Mouse (Mus musculus) heart, postnatal 25 days (tissue): Measurements from ENCODE around the gene Gstt1. TPM values are rescaled to one million over a fixed set of nuclear protein-coding genes. Genes with fewer than 3 reads are reported as not detected.
"Not testable (repeated sequence)": the region's sequence is repeated elsewhere in the genome, so short reads cannot be mapped to it uniquely, and the experiment has no call there.

ENCODE experiments used
- DNase-seq: peaks from one replicate; pipeline ENCODE4 v3.0.0; 2022; ENCODE audit warnings: low spot score
- intact Hi-C: fragments of 180-260 bp; cut with DNase I; formaldehyde crosslinking; loops from one replicate; pipeline ENCODE4 v1.15.1; 2025
- total RNA-seq, 2 experiments: library from RNA; stranded (reverse); gene quantifications; 2 replicates each; pipeline ENCODE4 v1.2.3; 2021

Gstt1 gene
- total RNA-seq, result 10 to 100 TPM; 12.2 to 13.4 TPM

GRCm38 (mm10) chr10:75798176-75798696 is at the start of gene Gstt1:
Gene Gstt1, minus strand, starts transcription at chr10:75798584.
- intact Hi-C loops, result loop anchor here (2.0 kb wide), 1 partner anchor 59 kb away; no protein-coding TSS in a partner anchor
- DNase-seq, result peak; percentile 73

DNA sequence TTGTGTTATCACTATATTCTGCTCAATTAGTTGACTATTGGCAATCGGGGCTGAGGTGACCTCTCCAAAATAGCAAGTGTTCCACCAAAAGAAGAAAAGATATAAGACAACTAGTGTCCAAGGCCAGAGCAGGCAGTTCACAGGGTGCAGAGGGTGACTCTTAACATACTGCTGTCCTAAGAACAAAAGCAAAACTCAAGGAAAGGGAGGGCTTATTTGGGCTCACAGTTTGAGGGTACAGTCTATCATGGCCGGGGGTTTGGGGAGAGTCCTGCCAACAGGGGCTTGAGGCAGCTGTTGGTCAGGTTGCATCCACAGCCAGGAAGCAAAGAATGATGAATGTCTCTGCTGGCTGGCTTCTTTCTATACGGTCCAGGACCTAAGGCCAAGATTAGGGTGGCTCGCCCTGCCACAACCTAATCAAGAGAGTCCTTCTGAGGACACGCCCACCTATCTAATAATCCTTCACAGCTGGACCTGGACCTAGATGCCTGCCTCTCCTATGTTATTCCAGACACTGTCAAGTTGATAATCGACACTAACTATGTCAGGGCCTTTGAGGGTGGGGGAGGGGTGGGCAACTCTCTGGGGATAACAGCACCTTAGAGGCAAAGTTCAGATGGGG is 47.0 kb upstream of the Gstt1 start:
- intact Hi-C loops, result no loop called here
- DNase-seq, result no peak

DNA sequence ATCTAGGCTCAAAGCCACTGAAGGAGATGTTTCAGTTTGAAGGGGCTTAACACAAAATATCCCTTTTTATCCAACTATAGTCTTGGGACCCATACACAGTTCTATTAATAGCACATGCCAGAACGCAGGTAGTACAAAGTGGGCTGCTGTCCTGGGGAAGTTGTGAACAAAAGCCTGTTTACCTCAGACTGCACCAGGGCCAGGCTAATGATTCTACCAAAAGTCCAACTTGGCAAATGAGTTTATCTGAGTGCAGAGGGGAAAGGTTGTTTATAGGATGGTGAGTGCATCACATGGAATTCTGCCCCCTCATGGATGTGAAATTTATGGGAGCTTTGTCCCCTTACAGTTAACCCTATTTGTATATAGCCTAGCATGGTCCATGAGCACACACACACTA is 46.4 kb upstream of the Gstt1 start:
- intact Hi-C loops, result no loop called here
- no peak for DNase-seq

GRCm38 (mm10) chr10:75843898-75844297 is 45.5 kb upstream of the Gstt1 start:
- intact Hi-C loops, DNase-seq: not testable (repeated sequence)

DNA sequence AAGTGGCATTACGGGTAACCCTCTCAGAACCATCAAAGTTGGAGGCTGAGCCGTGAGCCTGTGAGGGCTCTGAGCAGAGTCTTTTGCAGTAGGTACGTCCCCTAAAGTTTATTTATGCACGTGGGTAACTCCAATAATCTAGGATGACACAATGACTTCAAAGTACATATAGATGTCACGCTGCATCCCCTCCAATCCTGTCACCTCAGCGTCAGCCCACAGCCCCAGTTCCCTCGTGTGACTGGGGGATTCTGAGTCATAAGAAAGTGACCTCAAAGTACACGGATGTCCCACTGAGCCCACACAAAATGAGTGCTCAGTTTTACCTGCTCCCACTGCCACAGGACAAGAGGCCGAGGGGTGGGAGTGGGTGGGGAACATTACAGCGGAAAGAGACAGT is 40.7 kb upstream of the Gstt1 start:
- intact Hi-C loops, result no loop called here
- DNase-seq, result no peak

GRCm38 (mm10) chr10:75837248-75837759 is 38.9 kb upstream of the Gstt1 start, which contains the start of gene Gstt2:
Gene Gstt2, minus strand, starts transcription at chr10:75837424.
- intact Hi-C loops, result no loop called here
- DNase-seq, result peak; percentile 91

- DNase-seq, result no peak
- intact Hi-C loops, result no loop called here
Observed at GRCm38 (mm10) chr10:75835761-75836531, 37.6 kb upstream of the Gstt1 start.

DNA sequence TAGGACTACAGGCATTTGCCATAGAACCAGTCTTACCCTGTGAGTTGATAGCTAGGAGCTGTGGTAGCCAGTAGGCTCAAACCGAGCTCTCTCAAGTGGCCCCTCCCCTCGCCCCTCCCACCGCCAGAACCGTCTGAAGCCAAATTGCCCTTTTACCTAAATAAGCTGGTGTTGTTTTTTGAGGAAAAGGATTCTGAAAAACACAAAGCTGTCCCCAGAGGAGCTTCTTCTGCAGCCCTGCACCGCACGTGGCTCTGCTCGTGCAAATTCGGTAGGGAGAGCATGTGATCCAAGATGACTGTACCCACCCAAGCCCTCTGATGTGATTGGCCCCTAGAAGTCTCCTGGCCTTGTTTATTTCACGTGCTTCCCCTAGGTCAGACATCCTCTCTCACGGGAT is 36.9 kb upstream of the Gstt1 start:
- intact Hi-C loops, result no loop called here
- peak; percentile 62 for DNase-seq

- intact Hi-C loops, result loop anchor here (5.0 kb wide), 2 partner anchors 62 to 92 kb away; partner anchors contain the start of gene Ddt
- no peak for DNase-seq
Observed at GRCm38 (mm10) chr10:75834721-75835120, 36.3 kb upstream of the Gstt1 start.

DNA sequence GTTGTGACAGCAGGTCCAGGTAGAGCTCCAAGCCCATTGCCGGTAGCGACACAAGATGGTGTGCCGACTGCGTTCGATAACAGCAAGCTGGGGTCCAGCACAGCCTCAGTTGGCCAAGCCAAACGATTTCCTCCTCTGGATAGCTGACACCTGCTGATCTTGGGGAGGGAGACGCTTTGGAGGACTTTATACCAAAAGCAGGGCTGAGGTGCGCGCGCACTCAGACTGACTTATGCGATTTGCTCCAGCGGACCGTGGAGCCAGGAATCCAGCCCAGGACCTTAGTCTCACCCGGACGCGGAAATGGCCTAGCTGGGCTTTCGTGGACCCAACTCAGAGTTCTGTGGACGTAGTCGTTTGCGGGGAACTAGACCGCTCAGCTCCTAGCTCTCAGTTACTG is 35.9 kb upstream of the Gstt1 start:
- DNase-seq, result peak; percentile 68
- intact Hi-C loops, result loop anchor here (5.0 kb wide), 2 partner anchors 62 to 92 kb away; partner anchors contain the start of gene Ddt

DNA sequence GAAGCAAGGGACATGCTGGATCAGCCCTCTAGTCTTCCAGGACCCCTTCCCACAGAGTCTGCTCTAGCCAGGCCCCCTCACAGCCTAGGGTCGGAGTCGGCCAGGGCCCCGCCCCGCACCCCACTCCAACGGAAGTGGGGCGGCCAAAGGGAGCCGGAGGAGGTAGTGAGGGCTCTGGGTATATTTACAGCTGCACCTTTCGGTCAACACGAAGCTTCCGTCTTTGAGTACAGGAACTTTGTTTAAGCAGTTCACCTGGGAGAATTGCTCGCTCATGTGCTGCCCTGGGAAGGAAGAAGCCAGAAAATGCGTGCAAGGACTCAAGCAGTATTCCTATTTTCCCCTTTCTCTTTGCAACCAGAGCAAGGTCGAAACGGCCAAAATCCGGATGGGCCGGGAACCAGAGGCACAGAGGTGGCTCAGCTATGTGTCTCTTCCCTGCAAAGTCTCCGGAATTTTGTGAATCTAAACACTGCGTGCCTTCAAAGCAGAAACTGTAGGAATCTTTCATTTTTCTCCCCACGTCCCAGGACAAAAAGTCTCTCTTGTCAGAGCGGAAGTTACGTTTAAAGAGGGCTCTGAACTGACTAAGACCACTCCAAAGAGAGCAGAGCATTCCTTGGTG is 35.2 kb upstream of the Gstt1 start:
- intact Hi-C loops, result loop anchor here (5.0 kb wide), 2 partner anchors 61 to 91 kb away; partner anchors contain the start of gene Ddt
- no peak for DNase-seq

GRCm38 (mm10) chr10:75832272-75832895 is 34.0 kb upstream of the Gstt1 start:
- intact Hi-C loops, result loop anchor here (5.0 kb wide), 2 partner anchors 60 to 90 kb away; partner anchors contain the start of gene Ddt
- DNase-seq, result peak; percentile 24

DNA sequence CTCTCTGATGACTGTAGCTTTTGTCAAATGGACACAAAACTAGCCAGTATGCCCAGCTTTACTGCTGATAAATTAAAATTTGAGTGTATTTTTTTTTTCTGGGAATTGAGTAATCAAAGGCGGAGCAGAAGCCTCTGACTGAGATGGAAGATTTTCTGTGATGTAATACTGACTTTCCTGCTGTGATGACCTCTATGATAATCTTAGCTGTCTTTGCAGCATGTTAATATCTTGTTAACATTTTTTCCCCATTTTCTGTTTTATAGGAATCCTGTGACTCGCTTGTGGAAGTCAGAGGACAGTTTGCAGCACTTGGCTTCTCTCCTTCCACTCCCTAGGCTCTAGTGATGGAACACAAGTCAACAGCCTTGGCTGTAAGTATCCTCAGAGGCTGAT is 31.9 kb upstream of the Gstt1 start:
- intact Hi-C loops, result loop anchor here (5.0 kb wide), 2 partner anchors 58 to 88 kb away; partner anchors contain the start of gene Ddt

DNA sequence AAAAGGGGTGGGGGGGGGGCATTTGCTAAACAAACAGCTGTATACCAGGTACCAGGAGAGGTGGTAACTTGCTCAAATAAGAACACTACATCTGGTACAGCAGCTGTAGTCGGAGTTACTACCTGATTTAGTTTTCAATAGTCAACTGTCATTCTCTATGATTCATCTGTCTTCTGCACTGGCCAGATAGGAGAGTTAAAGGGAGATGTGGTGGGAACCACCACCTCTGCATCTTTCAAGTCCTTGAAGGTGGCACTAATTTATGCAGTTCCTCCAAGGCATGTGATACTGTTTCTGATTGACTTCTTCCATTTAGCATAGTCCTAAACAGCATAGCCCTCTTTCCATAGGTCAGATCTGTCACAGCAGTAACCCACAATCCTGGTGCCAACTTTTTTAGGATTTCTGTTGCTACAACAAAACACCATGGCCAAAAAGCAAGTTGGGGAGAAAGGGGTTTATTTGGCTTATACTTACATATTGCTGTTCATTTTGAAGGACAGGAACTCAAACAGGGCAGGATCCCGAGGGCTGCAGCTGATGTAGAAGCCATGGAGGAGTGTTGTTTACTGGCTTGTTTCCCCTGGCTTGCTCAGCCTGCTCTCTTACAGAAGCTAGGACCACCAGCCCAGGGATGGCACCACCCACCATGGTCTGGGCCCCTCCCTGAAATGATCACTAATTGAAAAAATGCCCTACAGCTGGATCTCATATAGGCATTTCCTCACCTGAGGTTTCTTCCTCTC is 31.3 kb upstream of the Gstt1 start:
- intact Hi-C loops, result loop anchor here (5.0 kb wide), 2 partner anchors 57 to 87 kb away; partner anchors contain the start of gene Ddt
- no peak for DNase-seq

More for the DNA sequence above, 31.9 kb upstream of the Gstt1 start:
- no peak for DNase-seq

DNA sequence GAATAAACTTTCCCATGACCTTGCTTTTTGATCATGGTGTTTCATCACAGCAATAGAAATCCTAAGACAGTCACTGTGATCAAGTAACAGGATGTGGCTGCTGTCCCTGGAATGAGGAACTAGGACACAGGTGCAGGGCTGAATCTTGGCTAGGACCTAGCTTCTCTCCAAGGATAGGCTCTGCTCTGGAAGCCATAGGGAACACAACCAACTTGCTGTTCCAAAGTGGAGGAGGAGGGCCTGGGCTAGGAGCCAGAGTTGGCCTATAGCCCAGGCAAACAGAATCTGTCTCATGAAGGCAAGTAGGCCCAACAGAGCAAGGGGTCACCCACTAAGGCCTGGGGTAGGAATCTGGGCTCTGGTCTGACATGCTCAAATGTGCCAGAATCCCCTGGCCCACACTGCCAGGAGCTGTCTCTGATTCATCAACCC is 30.1 kb upstream of the Gstt1 start:
- peak; percentile 37 for DNase-seq
- intact Hi-C loops, result no loop called here

DNA sequence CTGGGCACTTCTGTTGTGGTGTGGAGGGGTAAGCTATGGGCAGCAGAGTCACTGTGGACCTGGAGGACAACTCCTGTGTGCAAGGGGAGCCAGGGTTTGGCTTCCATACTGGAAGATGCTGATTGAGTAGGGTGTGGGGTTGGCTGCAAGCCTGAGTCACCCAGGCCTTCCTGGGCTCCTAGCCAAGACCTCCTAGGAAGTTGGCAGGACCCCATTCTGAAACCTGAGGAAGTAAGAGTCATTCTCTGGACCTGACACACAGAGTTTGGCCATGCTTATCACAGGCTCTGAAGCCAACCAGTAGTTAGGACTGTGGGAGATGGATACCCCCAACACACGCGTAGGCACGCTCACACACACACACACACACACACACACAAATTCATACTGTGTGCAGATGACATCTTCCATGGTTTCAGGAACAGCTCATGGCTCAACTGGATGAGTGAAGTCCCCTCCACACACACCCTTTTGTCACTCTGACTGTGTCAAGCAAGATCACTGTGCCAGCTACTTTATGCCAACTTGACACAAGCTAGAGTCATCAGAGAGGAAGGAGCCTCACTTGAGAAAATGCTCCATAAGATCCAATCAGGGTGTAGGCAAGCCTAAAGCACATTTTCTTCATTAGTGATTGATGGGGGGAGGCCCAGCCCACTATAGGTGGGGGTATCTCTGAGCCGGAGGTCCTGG is 29.4 kb upstream of the Gstt1 start:
- no peak for DNase-seq
- intact Hi-C loops, result no loop called here

DNA sequence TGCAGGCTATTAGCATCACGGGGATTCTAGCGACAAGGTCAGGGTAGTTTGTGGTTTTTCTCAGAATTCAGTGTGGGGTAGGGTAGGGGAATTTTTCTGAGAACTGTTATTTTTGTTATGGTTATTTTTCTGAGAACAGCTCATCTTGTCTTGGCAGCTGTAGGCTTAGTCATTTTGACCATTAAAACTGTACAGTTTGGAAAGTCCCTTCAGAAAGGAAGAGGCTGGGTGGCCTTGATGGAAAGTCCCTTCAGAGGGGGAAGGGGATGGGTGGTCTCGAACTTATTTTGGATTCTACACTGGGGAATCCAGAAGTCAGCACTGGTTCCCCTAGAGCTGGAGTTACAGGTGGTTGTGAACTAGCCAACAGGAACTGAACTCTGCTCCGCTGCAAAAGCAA is 26.1 kb upstream of the Gstt1 start:
- no peak for DNase-seq
- intact Hi-C loops, result no loop called here

- no peak for DNase-seq
- intact Hi-C loops, result no loop called here
Observed at GRCm38 (mm10) chr10:75823782-75824181, 25.4 kb upstream of the Gstt1 start.
